Mouse (Mus musculus) megakaryocyte, adult 5-6 weeks (primary cell): Measurements from ENCODE around the gene Fance. TPM values are rescaled to one million over a fixed set of nuclear protein-coding genes. Genes with fewer than 3 reads are reported as not detected.

Experiments
- ATAC-seq: 2 replicates; pipeline ENCODE4 v1.8.0; 2016; ENCODE audit warnings: mild to moderate bottlenecking, inconsistent platforms; ENCODE audit not compliant: poor library complexity, severe bottlenecking
- total RNA-seq, 2 experiments: library from RNA; stranded (forward) in 1 of 2; stranded (reverse) in 1 of 2; fragments of 153-499, 151-499 nt in 1 of 2; fragments of 221-1000, 200-1000 nt in 1 of 2; gene quantifications; 2 replicates each; pipeline versions ENCODE4 v1.2.3 to v1.2.4; 2015 to 2017

The Fance gene
- total RNA-seq, 2 experiments from 2014 or later: 11.9 to 14.3 TPM

- ATAC-seq: peak; percentile 86
Measured at GRCm38 (mm10) chr17:28373821-28374220, 60.5 kb downstream of the Fance start.

GRCm38 (mm10) chr17:28374494-28374893 lies 61.2 kb downstream of the Fance start:
- no peak for ATAC-seq

- 0 out of 2 replicates have a peak, but pooled peaks have one; percentile 35 for ATAC-seq
Measured at GRCm38 (mm10) chr17:28375592-28376061, 62.3 kb downstream of the Fance start.

Other genes starting within 250 kb of the Fance start
- 0.11 and 1.1 TPM in 2 replicates for gene Tcp11, start 232.9 kb upstream of the Fance start, total RNA-seq (2015)
- gene Tcp11, start 232.9 kb upstream of the Fance start, total RNA-seq (2017): 0.66 TPM in 1 of 2 replicates, not detected in the other
- not detected in 2 replicates for gene Scube3, start 171.4 kb upstream of the Fance start, total RNA-seq (2015)
- not detected in 2 replicates for gene Scube3, start 171.4 kb upstream of the Fance start, total RNA-seq (2017)
- 4.2 and 6.4 TPM in 2 replicates for gene Zfp523, start 136.4 kb upstream of the Fance start, total RNA-seq (2015)
- gene Zfp523, start 136.4 kb upstream of the Fance start, total RNA-seq (2017): 7.1 and 8.1 TPM in 2 replicates
- 35.4 and 40.7 TPM in 2 replicates for gene Def6, start 105.7 kb upstream of the Fance start, total RNA-seq (2015)
- 91.5 and 92.6 TPM in 2 replicates for gene Def6, start 105.7 kb upstream of the Fance start, total RNA-seq (2017)
- 19.5 and 19.6 TPM in 2 replicates for gene Ppard, start 80.8 kb upstream of the Fance start, total RNA-seq (2015)
- gene Ppard, start 80.8 kb upstream of the Fance start, total RNA-seq (2017): 4.4 and 8.2 TPM in 2 replicates
- 1,429 and 1,585 TPM in 2 replicates for gene Rpl10a, start 15.0 kb downstream of the Fance start, total RNA-seq (2015)
- 468 and 491 TPM in 2 replicates for gene Rpl10a, start 15.0 kb downstream of the Fance start, total RNA-seq (2017)
- not detected in 2 replicates for gene Tead3, start 37.3 kb downstream of the Fance start, total RNA-seq (2015)
- gene Tead3, start 37.3 kb downstream of the Fance start, total RNA-seq (2017): not detected in 2 replicates
- gene Tulp1, start 51.7 kb downstream of the Fance start, total RNA-seq (2015): not detected in 2 replicates
- not detected in 2 replicates for gene Tulp1, start 51.7 kb downstream of the Fance start, total RNA-seq (2017)
- 12.8 and 17.9 TPM in 2 replicates for gene Fkbp5, start 204.0 kb downstream of the Fance start, total RNA-seq (2015)
- 25.9 and 26.8 TPM in 2 replicates for gene Fkbp5, start 204.0 kb downstream of the Fance start, total RNA-seq (2017)
- 0.16 TPM in 1 of 2 replicates, not detected in the other for gene Armc12, start 217.3 kb downstream of the Fance start, total RNA-seq (2015)
- gene Armc12, start 217.3 kb downstream of the Fance start, total RNA-seq (2017): not detected in 2 replicates
- not detected in 2 replicates for gene Clpsl2, start 235.9 kb downstream of the Fance start, total RNA-seq (2015)
- not detected in 2 replicates for gene Clpsl2, start 235.9 kb downstream of the Fance start, total RNA-seq (2017)
- gene Clps, start 247.2 kb downstream of the Fance start, total RNA-seq (2015): not detected in 2 replicates
- not detected in 2 replicates for gene Clps, start 247.2 kb downstream of the Fance start, total RNA-seq (2017)